Mouse (Mus musculus) lung, embryonic 16.5 days (tissue): ENCODE data around the gene Myo10. TPM values are rescaled to one million over a fixed set of nuclear protein-coding genes. Genes with fewer than 3 reads are reported as not detected.

Experiments used
- ATAC-seq: fragments of 200-750 bp; cut with Nextera tagmentation; 2 replicates; pipeline ENCODE4 v1.8.0; 2017; ENCODE audit warnings: low read depth, mild to moderate bottlenecking, moderate library complexity
- H3K27ac ChIP-seq: fragments of 300-500 bp; sonication (generic); 2 replicates; pipeline ENCODE4 v1.5.1; 2014; ENCODE audit warnings: mild to moderate bottlenecking, control low read depth, low read length
- H3K27me3 ChIP-seq: fragments of 300-500 bp; sonication (generic); 2 replicates; pipeline ENCODE4 v1.6.1; 2014; ENCODE audit warnings: low read depth, low read length, mixed read lengths; ENCODE audit not compliant: control insufficient read depth, insufficient read depth
- H3K36me3 ChIP-seq: fragments of 300-500 bp; sonication (generic); 2 replicates; pipeline ENCODE4 v1.6.1; 2014; ENCODE audit warnings: low read length; ENCODE audit not compliant: control insufficient read depth, insufficient read depth
- H3K4me1 ChIP-seq: fragments of 300-500 bp; sonication (generic); replicated peaks from 2 replicates; pipeline ENCODE4 v1.6.1; 2014; ENCODE audit warnings: low read length, mixed read lengths; ENCODE audit not compliant: control insufficient read depth, insufficient read depth
- H3K4me2 ChIP-seq: fragments of 300-500 bp; sonication (generic); 2 replicates; pipeline ENCODE4 v1.6.1; 2014; ENCODE audit warnings: low read depth, low read length, control low read depth
- H3K4me3 ChIP-seq: fragments of 300-500 bp; sonication (generic); 2 replicates; pipeline ENCODE4 v1.5.1; 2014; ENCODE audit warnings: mild to moderate bottlenecking, low read length, control low read depth
- H3K9ac ChIP-seq: fragments of 300-500 bp; sonication (generic); 2 replicates; pipeline ENCODE4 v1.6.1; 2014; ENCODE audit warnings: low read length, control low read depth
- H3K9me3 ChIP-seq: fragments of 300-500 bp; sonication (generic); 2 replicates; pipeline ENCODE4 v1.6.1; 2016; ENCODE audit warnings: low read length; ENCODE audit not compliant: control insufficient read depth
- WGBS: fragments of 180-500 bp; shearing (Covaris S2); extraction: QIAGEN DNeasy Blood & Tissue Kit; methylation state at CpG from one replicate; pipeline ENCODE4 v1.1.7; 2014; 5-methylcytosine and 5-hydroxymethylcytosine counted together
- polyA plus RNA-seq: library from polyadenylated mRNA; unstranded; fragments of >200 nt; fragmentation: Nextera tagmentation; extraction: Ambion mirVana; gene quantifications from 2 replicates; pipeline ENCODE4 v1.2.1, GENCODE M21; 2015

Gene Myo10
- polyA plus RNA-seq, 1 experiment from 2014 or later, result 33.2 TPM

DNA sequence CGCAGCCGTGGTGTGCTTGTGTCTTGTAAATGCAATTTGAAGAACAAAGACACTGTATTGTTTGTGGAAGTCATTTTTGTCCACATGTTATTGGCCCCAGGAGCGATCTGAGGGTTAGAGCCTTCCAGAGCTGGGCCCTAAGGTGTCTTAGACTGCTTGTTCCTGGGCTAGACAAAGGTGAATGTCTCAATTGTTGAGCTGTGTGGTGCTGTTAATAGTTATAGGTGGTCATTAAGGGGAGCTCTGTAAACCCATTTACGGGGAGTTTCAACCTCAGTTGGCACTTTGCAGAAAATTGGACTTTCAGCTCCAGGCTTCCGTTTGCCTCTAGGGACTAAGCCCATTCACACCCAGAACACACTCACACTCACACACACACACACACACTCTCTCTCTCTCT is 31.4 kb downstream of the Myo10 start:
- WGBS, result 69% methylated on average over 5 of the region's 5 CpGs
- no peaks in the 10 kb centered on the region for H3K27me3 ChIP-seq

DNA sequence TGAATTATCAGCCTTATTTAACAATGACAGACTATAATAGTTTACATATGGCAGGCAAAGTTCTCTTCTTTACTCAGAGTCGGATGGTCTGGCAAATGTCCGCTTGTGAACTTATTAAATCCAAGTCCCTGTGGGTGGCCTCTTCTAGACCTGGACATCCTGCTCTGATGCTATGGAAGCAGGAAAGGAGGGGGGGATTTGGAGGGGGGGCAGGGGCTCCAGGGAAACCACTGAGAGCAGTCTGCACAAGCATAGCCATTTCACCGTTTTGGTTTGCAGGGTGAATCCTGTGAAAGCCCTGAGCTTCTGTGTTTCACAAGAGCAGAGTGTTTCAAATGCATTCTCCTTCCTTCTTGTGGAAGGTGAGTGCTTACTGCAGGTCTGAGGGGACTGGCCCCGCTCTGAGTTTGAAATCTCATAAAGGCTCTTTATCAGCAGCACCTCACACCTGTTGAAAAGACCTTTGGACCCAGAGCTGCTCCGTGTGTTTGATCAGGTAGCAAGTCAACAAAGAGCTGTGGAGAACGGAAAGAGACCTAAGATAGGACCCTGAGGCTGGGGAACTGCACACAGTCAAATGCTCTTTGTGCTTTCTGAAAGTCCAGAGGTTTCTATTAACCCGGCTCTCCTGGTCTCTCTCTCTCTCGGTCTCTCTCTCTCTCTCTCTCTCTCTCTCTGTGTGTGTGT is 40.7 kb downstream of the Myo10 start:
- peaks cover 7% of the 10 kb centered on the region for H3K4me1 ChIP-seq
- peak; percentile 90 for ATAC-seq
- peak overlapping the region; percentile 14; the same call in 1 of the 2 replicates for H3K4me2 ChIP-seq
- H3K36me3 ChIP-seq, result peaks cover 3% of the 10 kb centered on the region
- peak overlapping the region; percentile 81 for H3K27ac ChIP-seq
- H3K9me3 ChIP-seq, result no peaks in the 10 kb centered on the region
- WGBS, result 16% methylated on average over 8 of the region's 8 CpGs
- H3K4me3 ChIP-seq, result no peak overlapping the region
- H3K9ac ChIP-seq, result peak overlapping the region; percentile 37; the same call in 1 of the 2 replicates
- no peaks in the 10 kb centered on the region for H3K27me3 ChIP-seq

More for the DNA sequence above, 31.4 kb downstream of the Myo10 start:
- no peak for ATAC-seq
- Histone ChIP-seq H3K4me1 (peaks cover 6% of the 10 kb centered on the region), H3K4me3 (no peak overlapping the region), H3K36me3 (no peaks in the 10 kb centered on the region), H3K9me3 (no peaks in the 10 kb centered on the region), H3K4me2 (no peak overlapping the region), H3K9ac (no peak overlapping the region), H3K27ac (no peak overlapping the region)

DNA sequence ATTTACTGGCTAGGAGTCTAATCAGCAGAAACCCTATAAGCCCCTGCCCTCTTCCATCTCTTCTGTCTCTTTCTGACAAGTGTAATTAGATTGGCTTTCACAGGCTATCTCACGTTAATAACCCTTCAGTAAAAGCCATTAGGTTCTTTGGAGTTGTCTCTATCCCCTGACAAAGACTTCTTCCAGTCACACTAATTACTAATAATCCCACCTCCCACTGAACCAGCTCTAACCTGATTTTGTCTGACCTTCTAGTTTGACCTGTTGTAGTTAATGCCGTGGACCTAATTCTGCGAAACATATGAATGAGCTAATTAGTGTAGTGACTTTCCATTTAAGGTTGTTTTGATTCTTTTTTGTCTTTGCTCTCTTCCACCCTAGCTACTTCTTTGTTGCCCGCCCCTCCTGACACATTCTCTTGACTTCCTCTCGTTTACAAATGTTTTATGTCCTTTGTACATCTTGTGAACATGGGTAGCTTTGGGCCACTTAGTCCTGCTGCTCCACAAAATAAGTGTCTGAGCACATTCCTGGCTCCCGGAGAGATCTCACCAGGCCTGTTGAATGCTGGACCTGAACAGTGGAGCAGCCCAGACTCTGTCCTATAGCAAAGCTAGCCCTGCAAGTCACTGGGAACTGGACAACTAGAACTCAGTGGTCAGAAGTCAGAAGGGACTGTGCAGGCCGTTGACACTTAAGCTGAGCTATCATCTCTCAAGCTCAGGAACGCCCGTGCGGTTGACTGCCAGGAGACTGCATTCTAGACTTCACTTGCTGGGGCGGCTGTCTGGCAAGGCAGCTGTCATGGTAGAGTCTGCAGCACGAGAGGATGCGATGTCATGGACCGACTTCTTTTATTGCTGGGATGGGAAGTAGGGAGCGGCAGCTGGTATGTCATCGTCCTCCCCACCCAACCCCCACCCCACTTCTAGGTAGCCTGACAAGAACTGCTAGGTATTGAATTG is 47.2 kb downstream of the Myo10 start:
- Histone ChIP-seq H3K27ac (no peak overlapping the region), H3K4me1 (peaks cover 16% of the 10 kb centered on the region), H3K4me2 (no peak overlapping the region), H3K27me3 (no peaks in the 10 kb centered on the region), H3K36me3 (peaks cover 6% of the 10 kb centered on the region), H3K9ac (no peak overlapping the region), H3K9me3 (no peaks in the 10 kb centered on the region), H3K4me3 (no peak overlapping the region)
- ATAC-seq, result no peak
- 47% methylated on average over 16 of the region's 16 CpGs for WGBS

DNA sequence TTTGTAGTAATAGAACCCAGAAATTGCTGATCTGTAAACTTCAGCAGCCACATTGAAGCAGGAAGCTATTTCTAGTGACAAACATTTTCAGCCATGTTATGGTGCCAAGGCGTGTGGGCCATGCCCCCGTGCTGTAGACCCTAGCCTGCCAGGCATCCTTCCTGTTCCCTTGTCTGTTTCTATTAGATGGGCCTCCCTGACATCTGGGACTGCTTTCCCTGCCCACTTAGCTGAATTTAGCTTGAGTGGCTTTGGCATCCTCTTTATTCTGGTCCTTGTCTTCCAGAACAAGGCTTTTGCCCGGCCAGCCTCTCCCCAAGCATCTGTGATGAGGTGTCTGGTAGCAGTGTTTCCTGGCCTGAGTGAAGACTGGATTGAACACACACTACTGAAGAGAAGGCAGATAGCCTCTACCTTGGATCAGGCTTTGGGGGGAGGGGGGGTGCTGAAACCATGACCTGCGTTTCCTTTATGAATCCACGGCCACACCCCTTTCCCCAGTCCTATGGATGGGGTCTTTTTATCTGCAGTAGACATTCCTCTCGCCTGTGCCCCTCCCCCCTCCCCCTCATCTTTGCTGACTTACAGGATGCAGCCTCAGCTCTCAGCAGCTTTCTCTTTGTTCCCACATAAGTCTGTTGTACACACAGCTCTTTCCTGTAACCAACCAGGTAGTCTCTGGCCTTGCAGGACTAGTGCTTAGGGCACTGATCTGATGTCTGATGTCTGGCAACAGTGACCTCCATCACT is 51.1 kb downstream of the Myo10 start:
- 20% methylated on average over 6 of the region's 6 CpGs for WGBS
- H3K9ac ChIP-seq, result no peak overlapping the region
- peaks cover under 1% of the 10 kb centered on the region; the same call in 1 of the 2 replicates for H3K36me3 ChIP-seq
- 0 out of 2 replicates have a peak overlapping the region, but pooled peaks have one; percentile 5 for H3K27ac ChIP-seq
- no peaks in the 10 kb centered on the region for H3K9me3 ChIP-seq
- ATAC-seq, result peak; percentile 32
- H3K4me3 ChIP-seq, result no peak overlapping the region
- peaks cover 43% of the 10 kb centered on the region for H3K4me1 ChIP-seq
- H3K27me3 ChIP-seq, result no peaks in the 10 kb centered on the region
- no peak overlapping the region for H3K4me2 ChIP-seq

DNA sequence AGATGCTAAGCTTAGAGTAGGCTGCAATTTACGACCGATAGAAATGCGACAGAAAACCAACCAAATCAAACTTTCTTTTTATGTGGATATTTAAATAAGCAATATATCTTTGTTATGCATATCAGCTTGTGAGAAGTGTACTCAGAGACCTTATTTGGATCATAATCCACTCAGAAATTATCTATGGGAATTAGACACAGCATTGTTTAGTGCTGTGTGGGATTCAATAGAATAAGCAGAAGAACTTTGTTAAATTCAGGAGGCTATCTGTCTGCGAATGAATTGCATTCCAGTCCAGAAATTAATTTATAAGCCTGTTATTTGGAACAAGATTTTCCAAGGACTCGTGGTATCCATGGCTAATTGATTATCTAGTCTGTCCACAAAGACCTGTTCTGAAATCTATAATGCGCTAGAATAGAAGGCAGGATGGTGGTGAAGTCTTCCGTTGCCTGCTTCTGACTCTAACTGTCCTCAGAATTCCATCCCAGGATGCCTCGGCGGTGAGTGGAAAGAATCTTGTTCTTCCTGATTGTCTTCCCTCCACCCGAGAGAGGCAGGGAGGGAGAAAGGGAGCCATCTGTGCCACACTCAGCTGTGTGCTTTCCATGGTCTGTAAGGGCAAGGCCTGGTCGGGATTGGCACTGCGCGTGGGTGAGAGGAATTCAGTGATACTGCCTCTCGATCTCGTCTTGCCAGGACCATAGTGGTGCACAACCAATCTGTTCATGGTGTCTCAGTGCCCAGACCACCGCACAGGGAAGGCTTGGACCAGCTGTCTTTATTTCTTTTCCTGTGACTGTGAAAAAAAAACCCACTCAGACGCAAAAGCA is 52.0 kb downstream of the Myo10 start:
- Histone ChIP-seq H3K9ac (no peak overlapping the region), H3K4me3 (no peak overlapping the region), H3K4me1 (peaks cover 52% of the 10 kb centered on the region), H3K36me3 (no peaks in the 10 kb centered on the region), H3K27ac (no peak overlapping the region), H3K27me3 (no peaks in the 10 kb centered on the region), H3K4me2 (no peak overlapping the region), H3K9me3 (no peaks in the 10 kb centered on the region)
- 84% methylated on average over 17 of the region's 17 CpGs for WGBS
- ATAC-seq, result no peak

DNA sequence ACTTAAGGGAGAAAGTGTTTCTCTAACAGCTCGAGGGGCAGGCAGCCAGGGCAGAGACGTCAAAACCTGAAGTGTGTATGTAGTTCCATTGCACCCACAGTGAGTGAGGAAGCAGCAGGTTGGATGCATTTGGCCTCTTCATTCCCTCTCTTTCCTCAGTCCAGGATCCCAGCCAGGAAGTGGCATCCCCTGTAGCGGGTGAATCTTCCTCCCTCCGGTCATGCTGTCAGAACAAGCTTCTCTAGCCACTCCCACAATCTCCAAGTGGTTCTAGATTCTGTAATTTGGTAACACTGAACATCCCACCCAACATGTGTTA is 52.6 kb downstream of the Myo10 start:
- Histone ChIP-seq H3K4me3 (no peak overlapping the region), H3K27ac (no peak overlapping the region), H3K27me3 (no peaks in the 10 kb centered on the region), H3K9me3 (no peaks in the 10 kb centered on the region), H3K4me2 (no peak overlapping the region), H3K9ac (no peak overlapping the region), H3K36me3 (no peaks in the 10 kb centered on the region), H3K4me1 (peaks cover 53% of the 10 kb centered on the region)
- WGBS, result 73% methylated on average over 4 of the region's 4 CpGs
- no peak for ATAC-seq

DNA sequence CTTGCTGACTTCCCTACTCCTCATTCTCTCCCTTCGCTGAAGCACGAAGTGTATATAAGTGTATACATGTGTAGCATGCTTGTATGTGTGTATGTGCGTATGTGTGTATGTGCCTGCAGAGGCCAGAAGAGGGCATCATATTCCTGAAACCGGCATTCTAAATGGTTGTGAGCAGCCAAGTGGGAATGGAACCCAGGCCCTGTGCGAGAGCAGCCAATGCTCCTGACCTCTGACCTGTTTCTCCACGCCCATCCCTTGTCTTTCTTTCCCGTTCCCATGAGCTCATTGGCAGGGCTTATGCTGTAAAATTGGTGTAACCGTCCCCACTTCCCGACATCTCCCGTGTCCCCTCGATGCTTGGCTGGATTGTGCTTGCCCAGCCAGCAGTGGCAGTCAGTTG is 53.0 kb downstream of the Myo10 start:
- ATAC-seq, result no peak
- Histone ChIP-seq H3K9ac (no peak overlapping the region), H3K9me3 (no peaks in the 10 kb centered on the region), H3K4me1 (peaks cover 54% of the 10 kb centered on the region), H3K4me2 (no peak overlapping the region), H3K27me3 (no peaks in the 10 kb centered on the region), H3K36me3 (no peaks in the 10 kb centered on the region), H3K27ac (no peak overlapping the region), H3K4me3 (no peak overlapping the region)
- WGBS, result 90% methylated on average over 11 of the region's 11 CpGs

DNA sequence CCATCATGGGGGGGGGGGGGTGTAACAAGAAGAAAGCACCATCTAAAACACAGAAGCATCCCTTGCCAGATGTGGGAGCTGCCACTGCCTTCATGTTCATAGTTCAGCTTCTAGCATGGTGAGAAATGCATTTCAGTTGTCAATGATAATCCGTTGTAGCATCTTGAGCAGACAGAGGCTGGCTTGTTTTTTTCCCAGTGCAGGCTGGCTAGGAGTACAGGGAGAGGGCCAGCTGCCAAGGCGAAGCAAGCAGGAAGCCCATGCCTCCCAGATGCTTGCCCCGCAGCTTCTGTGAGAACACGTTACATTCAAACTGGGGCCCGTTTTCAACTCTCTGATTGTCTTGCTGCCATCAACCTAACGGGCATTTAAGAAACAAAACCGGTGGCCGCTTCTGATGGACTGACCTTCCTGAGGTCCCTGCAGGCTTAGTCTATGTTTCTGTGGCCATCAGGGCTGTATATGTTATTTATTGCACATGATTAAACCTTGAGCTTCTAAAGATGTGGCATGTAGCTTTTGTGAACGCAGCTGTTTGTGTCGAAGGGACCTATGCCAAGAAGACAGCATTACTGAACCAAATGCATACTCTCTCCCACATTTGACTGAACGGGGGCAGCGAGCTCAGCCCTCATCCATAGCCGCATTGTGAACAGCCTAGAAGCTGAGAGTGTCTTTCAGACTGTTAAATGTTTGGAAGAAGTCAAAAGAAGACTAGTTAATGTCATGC is 53.9 kb downstream of the Myo10 start:
- Histone ChIP-seq H3K4me1 (peaks cover 58% of the 10 kb centered on the region), H3K4me3 (no peak overlapping the region), H3K9me3 (no peaks in the 10 kb centered on the region), H3K9ac (no peak overlapping the region), H3K36me3 (no peaks in the 10 kb centered on the region), H3K4me2 (no peak overlapping the region), H3K27ac (no peak overlapping the region), H3K27me3 (no peaks in the 10 kb centered on the region)
- WGBS, result 60% methylated on average over 13 of the region's 13 CpGs
- ATAC-seq, result no peak
